ENCODE assay signal across 16 mouse cellular contexts in genomic region chr4:40776416-40776815, GRCm38 (mm10). TPM values are rescaled to one million over a fixed set of nuclear protein-coding genes. Genes with fewer than 3 reads are reported as not detected.
A peak's percentile ranks its signal among the peaks of the same experiment; 100 is the strongest.
DNase-seq lines count a peak whose midpoint lies in the region; ATAC-seq and TF ChIP-seq lines count a peak whose summit lies in the region.
"Had no signal": no experiment of that assay in that cellular context is flagged by ENCODE, and none has a peak within 500 bp of the region (broad histone marks: within the 10 kb centered on the region; RNA-seq: fewer than 3 reads in every experiment).

No protein-coding gene starts in this region.

- no peak for TF ChIP-seq CTCF in lung, postnatal 0 days (IDR thresholded peaks at IDR 0.05)
- TF ChIP-seq CTCF in lung, adult 2 months (IDR thresholded peaks at IDR 0.05; ENCODE audit: insufficient read depth, low read length): no peak
- no peak for TF ChIP-seq CTCF in gastrocnemius, adult 2 months (IDR thresholded peaks at IDR 0.05)

- H3K9me3 ChIP-seq in lung, postnatal 0 days (ENCODE audit: low read length): no peaks in the 10 kb centered on the region
- H3K9me3 ChIP-seq: forebrain, embryonic 15.5 days; G1E; heart, embryonic 15.5 days had no signal

- no peak overlapping the region for H3K27ac ChIP-seq in lung, postnatal 0 days (ENCODE audit: low read length)
- no peak overlapping the region for H3K27ac ChIP-seq in gastrocnemius, adult 2 months
- H3K27ac ChIP-seq: forebrain, embryonic 15.5 days; heart, embryonic 15.5 days; hindbrain, embryonic 14.5 days had no signal

- WGBS in lung, postnatal 0 days: 59% methylated on average over 4 of the region's 4 CpGs
- WGBS in lung, adult 2 months: 55% methylated on average over 4 of the region's 4 CpGs

- no peak for TF ChIP-seq POLR2A in lung, adult 2 months (IDR thresholded peaks at IDR 0.05; ENCODE audit: borderline replicate concordance, extremely low read depth, low read depth, low read length)

- H3K36me3 ChIP-seq in lung, postnatal 0 days (ENCODE audit: insufficient read depth, low read length): no peaks in the 10 kb centered on the region
- H3K36me3 ChIP-seq: forebrain, embryonic 15.5 days; G1E; heart, embryonic 15.5 days had no signal

- H3K4me2 ChIP-seq in lung, postnatal 0 days (replicated peaks; ENCODE audit: low read depth, low read length): no peak overlapping the region
- H3K4me2 ChIP-seq: forebrain, embryonic 15.5 days; hindbrain, embryonic 14.5 days had no signal

- H3K4me1 ChIP-seq in lung, postnatal 0 days (ENCODE audit: insufficient read depth, low read depth, low read length): peaks cover 3% of the 10 kb centered on the region; the same call in 1 of the 2 replicates
- peaks cover 14% of the 10 kb centered on the region for H3K4me1 ChIP-seq in lung, adult 2 months (ENCODE audit: control insufficient read depth, insufficient read depth, low read length)

- H3K9ac ChIP-seq in lung, postnatal 0 days (replicated peaks; ENCODE audit: low read depth): no peak overlapping the region
- H3K9ac ChIP-seq: forebrain, embryonic 15.5 days; heart, embryonic 15.5 days; hindbrain, embryonic 14.5 days had no signal

- no peak overlapping the region for H3K4me3 ChIP-seq in lung, postnatal 0 days (ENCODE audit: low read depth, low read length)
- no peak overlapping the region for H3K4me3 ChIP-seq in lung, adult 2 months (replicated peaks; ENCODE audit: extremely low read depth, low read depth, low read length)
- no peak overlapping the region for H3K4me3 ChIP-seq in gastrocnemius, adult 2 months
- H3K4me3 ChIP-seq: forebrain, embryonic 15.5 days; heart, embryonic 15.5 days had no signal

- peak; percentile 46 for DNase-seq in lung, postnatal 0 days (ENCODE audit: low spot score)
- DNase-seq in lung, adult 2 months: no peak
- peak; percentile 71 for DNase-seq in A20 (ENCODE audit: low read depth, low spot score)
- peak; percentile 58 for DNase-seq in NIH3T3 (ENCODE audit: low read depth)
- peak; percentile 69 for DNase-seq in naive thymus-derived CD4-positive, alpha-beta T cell, adult 2 months (ENCODE audit: low read depth)
- no peak for DNase-seq in gastrocnemius, adult 2 months
- no peak for DNase-seq in kidney, adult 9 months
- no peak for DNase-seq in cerebellum, postnatal 36 days
- DNase-seq: adrenal gland, adult 8-10 months; gastrocnemius, postnatal 25 days; kidney, adult 8-10 months; right cerebral cortex, postnatal 14 days had no signal

- no peak for ATAC-seq in lung, postnatal 0 days
- ATAC-seq: forebrain, embryonic 15.5 days had no signal

- intact Hi-C loops in gastrocnemius, adult 2 months (cut with DNase I): loop anchor here (5.0 kb wide), 1 partner anchor 41 kb away; no protein-coding TSS in a partner anchor

- no peaks in the 10 kb centered on the region for H3K27me3 ChIP-seq in lung, postnatal 0 days (replicated peaks; ENCODE audit: insufficient read depth, low read length)
- H3K27me3 ChIP-seq: forebrain, embryonic 15.5 days; heart, embryonic 15.5 days had no signal

- TF ChIP-seq EP300 in lung, postnatal 0 days (IDR thresholded peaks at IDR 0.05): no peak

RNA-seq across cellular contexts. Expression of gene Smu1, which starts 18.7 kb away (rescaled TPM):
- 88.4 and 89.0 TPM in 2 replicates for polyA plus RNA-seq in lung, postnatal 0 days (2015; fragmentation: Nextera tagmentation; extraction: Ambion mirVana)
- 13.1 and 21.5 TPM in 2 replicates for polyA plus RNA-seq in lung, adult 2 months (2012; rRNA removed)
- 10 to 100 TPM; 33.1 to 34.2 TPM for total RNA-seq in gastrocnemius, adult 2 months (2021)

RNA-seq across cellular contexts. Expression of gene Dnaja1, which starts 54.5 kb away (rescaled TPM):
- polyA plus RNA-seq in lung, postnatal 0 days (2015; fragmentation: Nextera tagmentation; extraction: Ambion mirVana): 285 and 314 TPM in 2 replicates
- 5.7 and 8.5 TPM in 2 replicates for polyA plus RNA-seq in lung, adult 2 months (2012; rRNA removed)
- total RNA-seq in gastrocnemius, adult 2 months (2021): 10 to 100 TPM; 42.7 to 77.1 TPM

Comparison
In these comparisons a context has a peak if more than half of its experiments do, and no peak if none do; other contexts are left out.
1. DNase-seq: peak in lung, postnatal 0 days (single experiment), A20 (single experiment), NIH3T3 (single experiment) and naive thymus-derived CD4-positive, alpha-beta T cell, adult 2 months (single experiment); none in lung, adult 2 months (single experiment), gastrocnemius, adult 2 months (single experiment), kidney, adult 9 months (single experiment) and cerebellum, postnatal 36 days (0 of 2).
2. RNA of gene Dnaja1, which starts 54.5 kb away (polyA plus RNA-seq): 285 to 314 TPM in lung, postnatal 0 days; 5.7 to 8.5 TPM in lung, adult 2 months; every median in the first group is over 10 times any median in the second.